Mouse (Mus musculus) olfactory bulb, adult 2 months (tissue): ENCODE measurements around the gene Furin.

Source experiments
- CTCF ChIP-seq: fragments of 200-500 bp; IDR thresholded peaks from 2 replicates; pipeline ENCODE4 v1.5.1; 2012; ENCODE audit warnings: low read depth, mild to moderate bottlenecking, low read length, moderate library complexity; ENCODE audit not compliant: insufficient read depth
- POLR2A ChIP-seq: fragments of 200-500 bp; IDR thresholded peaks from 2 replicates; pipeline ENCODE4 v1.6.1; 2012; ENCODE audit warnings: mild to moderate bottlenecking, low read depth, low read length, moderate library complexity; ENCODE audit not compliant: insufficient read depth

DNA sequence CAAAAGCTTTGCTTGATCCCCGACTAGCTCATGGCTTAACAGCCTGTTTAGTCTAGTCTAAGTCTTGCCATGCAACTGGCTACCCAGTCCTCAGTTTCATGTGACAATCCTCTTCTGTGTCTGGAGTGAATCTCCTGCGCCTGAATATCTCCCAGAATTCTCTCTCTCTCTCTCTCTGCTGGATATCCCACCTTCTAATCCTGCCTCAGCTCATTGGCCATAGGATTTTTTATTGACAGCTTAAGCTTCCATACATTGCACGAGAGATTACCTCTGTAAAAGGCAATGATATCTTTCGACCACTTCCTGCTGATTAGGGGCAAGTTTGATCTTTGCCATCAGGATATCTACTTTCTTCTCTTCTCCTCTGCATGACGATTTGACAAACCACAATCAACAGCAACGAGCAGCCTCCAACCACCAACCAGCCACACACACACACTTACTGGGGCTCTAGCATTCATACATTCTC, 44.4 kb upstream of the Furin start:
- TF ChIP-seq CTCF (no peak), POLR2A (no peak)
